Mouse (Mus musculus): ENCODE results near the gene Mus81.

The Mus81 gene

GRCm38 (mm10) chr19:5466916-5467500, 21.2 kb downstream of the Mus81 start:
- no peak for DNase-seq

GRCm38 (mm10) chr19:5465037-5465436, 23.2 kb downstream of the Mus81 start:
- DNase-seq: no peak

DNA sequence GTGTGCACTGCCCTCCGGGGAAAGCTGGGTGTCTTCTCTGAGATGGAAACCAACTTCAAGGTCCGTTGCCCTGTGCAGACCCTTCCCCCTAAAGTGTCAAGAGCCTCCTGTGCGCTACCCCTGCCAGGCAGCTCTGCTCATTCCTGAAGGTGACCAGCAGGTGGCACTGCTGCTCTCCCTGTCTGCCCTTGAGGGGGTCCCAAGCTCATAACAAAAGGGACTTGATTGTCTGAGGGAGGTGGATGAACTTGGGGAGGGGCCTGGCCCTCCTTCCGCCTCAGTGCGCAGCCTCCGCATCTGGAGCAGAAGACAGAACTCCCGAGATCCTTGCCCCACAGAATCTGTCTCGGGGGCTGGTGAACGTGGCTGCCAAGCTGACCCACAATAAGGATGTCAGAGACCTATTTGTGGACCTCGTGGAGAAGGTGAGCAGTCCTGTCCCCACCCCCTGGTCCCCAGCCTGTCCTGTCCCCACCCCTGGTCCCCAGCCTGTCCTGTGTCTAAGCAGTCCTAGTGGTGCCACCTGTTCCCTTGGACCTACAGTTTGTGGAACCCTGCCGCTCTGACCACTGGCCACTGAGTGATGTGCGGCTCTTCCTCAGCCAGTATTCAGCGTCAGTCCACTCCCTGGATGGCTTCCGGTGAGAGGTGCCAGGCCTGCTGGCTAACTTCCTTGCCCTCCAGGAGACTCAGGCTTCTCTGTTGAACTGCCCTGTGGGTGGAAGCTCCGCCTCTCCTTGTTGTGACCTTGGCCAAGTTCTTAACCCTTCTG, 24.2 kb downstream of the Mus81 start:
- peak; percentile 73 for DNase-seq

- no peak for DNase-seq
Measured at GRCm38 (mm10) chr19:5463212-5463611, 25.0 kb downstream of the Mus81 start.

- no peak for DNase-seq
Measured at GRCm38 (mm10) chr19:5461411-5461810, 26.8 kb downstream of the Mus81 start.

DNA sequence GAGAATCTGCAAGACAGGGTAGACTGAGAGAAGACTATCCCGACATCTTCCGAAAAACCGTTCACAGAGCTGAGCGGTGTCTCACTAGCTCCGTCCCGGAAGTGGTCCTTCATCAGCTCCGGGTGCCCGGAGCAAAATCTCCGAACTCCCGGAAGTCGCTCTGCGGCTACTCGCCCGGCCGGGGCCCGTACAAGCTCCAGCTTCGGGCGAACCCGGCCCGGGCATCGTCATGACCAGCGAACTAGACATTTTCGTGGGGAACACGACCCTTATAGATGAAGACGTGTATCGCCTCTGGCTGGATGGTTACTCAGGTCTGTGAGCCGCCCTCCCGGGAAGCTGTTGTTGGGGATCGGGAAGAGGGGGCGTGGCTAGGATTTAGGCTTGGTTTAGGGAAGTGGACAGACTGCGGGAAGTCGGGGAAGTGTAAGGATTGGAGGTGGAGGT, 27.7 kb downstream of the Mus81 start, which contains the start of gene Fibp:
Fibp (plus strand) TSS at position 151 of the 447 bp plus-strand sequence.
- peak; percentile 87 for DNase-seq

GRCm38 (mm10) chr19:5459896-5460295, 28.3 kb downstream of the Mus81 start:
- no peak for DNase-seq

DNA sequence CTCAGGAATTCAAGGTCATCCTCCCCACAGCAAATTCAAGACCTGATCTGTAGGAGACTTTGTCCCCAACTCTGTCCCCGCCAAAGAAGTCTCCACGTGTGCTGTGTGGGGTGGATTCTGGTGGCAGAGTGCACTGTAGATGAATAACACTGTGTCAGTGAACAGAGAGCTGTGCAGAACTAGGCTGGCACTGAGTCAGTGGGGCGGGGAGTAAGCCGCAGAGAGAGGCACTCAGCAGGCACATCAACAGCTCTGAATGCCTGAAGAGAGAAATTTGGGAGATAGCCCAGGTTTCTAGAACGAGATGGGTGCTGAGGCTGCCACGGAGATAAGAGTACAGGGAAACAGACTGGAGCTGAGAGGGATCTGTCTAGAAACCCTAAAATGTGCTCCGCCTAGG, 29.2 kb downstream of the Mus81 start:
- DNase-seq: no peak

- DNase-seq: peak; percentile 50
Measured at GRCm38 (mm10) chr19:5457746-5458442, 30.3 kb downstream of the Mus81 start, which contains the start of gene Ccdc85b. TSS of gene Ccdc85b (minus strand) at chr19:5457894.

GRCm38 (mm10) chr19:5456922-5457745, 31.1 kb downstream of the Mus81 start:
- peak; percentile 96 for DNase-seq

GRCm38 (mm10) chr19:5456241-5456921, 31.8 kb downstream of the Mus81 start:
- DNase-seq: peak; percentile 53

GRCm38 (mm10) chr19:5455568-5455967, 32.6 kb downstream of the Mus81 start:
- DNase-seq: no peak

DNA sequence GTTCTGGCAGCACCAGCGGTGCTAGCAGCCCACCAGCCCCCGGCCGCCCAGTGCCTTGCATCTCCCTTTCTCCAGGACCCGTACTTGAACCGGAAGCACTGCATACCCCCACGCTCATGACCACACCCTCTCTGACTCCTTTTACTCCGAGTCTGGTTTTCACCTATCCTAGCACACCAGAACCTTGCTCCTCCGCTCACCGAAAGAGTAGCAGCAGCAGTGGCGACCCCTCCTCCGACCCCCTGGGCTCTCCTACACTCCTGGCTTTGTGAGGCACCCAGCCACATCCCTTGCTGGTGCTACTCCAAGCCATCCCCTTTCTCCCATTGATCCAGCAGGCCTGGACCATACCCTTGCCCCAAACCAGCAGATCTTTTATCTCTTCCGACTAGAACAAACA, 33.2 kb downstream of the Mus81 start:
- DNase-seq: no peak

DNA sequence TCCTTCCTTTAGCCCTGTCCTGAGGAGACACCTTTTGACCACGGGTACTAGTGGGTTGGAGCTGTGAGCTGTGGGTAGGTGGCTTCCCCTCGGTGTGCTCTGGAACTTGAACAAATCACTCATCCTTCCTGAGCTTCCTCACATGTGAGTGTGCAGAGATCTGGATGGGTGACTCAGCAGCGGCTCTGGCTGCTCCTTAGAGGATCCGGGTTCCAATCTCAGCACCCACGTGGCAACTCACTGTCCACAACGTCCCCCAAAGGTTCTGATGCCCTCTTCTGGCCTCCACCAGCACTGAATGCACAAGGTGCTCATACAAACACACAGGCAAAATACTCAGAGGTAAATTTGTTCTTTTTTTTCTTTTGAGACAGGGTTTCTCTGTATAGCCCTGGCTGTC, 36.4 kb downstream of the Mus81 start:
- DNase-seq: no peak

- DNase-seq: no peak
Measured at GRCm38 (mm10) chr19:5449673-5450072, 38.5 kb downstream of the Mus81 start.

- no peak for DNase-seq
Measured at GRCm38 (mm10) chr19:5448354-5449150, 39.6 kb downstream of the Mus81 start.

DNA sequence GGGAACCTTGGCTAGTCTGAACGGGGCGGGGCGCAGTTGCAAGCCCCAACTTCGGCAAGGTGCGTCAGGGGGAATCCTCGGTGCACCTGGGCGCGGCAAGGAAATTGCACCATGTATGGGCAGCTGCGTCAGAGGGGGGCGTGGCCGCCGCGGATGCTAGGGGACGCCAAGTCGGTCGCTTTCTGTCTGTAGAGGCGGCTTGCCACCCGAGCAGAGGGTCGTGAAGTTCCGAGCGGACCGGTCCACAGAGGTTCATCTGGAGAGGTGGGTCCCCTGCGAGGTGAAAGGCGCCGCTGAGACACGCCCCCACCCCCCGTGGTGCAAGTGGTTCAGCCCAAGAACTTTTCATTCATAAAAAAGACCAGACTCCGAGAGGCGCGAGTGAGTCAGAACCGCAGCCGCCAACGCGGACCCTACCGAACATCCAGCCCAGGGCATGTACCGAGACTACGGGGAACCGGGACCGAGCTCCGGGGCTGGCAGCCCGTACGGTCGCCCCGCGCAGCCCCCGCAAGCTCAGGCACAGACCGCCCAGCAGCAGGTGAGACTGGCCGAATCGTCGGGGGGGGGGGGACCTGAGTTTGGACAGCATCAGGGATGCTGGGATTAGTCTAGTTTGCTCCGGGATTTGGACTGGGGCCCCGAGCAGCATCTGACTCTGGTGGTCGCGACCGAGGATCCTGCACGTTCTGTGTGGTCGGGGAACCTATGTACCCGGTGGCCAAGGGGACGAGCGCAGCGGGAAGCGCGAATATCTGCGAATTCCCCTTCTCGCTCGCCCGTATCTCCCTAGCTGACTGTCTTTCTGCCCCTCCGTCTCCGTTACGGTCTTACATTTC, 40.5 kb downstream of the Mus81 start, which contains the start of gene Fosl1:
Fosl1 (plus strand) TSS at position 33 of the 839 bp plus-strand sequence.
- DNase-seq: peak; percentile 75

DNA sequence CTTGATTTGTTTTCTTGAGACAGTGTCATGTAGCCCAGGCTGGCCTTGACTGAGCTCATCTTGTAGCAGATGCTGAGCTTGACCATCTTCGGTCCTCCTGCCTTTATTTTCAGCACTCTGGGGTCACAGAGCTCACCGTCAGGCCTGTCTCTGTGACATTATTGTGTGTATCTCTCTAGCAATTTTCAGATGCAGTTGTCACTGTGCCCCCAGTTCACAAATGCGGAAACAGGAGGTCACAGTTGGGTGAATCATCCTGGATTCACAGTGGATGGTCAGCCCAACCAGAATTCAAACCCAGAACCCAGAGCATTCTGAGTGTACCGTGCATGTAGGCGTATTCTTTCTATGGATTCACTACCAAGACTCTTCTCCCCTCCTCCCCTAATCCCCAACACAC, 42.5 kb downstream of the Mus81 start:
- DNase-seq: no peak

- no peak for DNase-seq
Measured at GRCm38 (mm10) chr19:5444954-5445353, 43.2 kb downstream of the Mus81 start.

DNA sequence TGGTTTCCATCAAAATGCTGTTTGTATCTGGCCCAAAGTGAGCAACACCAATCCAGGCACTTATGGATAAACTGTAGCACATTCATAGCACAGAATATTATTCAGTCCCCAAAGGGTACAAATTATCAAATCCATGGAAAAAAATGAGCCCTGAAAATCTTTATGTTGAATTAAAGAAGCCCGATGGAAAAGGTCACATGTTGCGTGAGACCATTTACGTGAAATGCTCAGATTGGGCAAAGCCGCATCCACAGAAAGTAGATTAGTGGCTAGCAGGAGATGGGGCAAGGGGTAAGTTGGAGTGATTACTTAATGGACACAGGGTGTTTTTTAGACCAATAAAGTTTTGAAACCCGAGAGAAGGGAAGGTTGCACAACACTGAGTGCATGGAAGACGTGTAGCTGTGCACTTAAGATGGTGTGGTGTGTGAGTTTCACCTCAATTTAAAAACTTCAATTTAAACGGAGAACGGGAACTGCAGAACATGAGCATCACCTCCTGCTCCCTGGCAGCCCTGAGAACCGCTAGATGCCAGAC, 43.8 kb downstream of the Mus81 start:
- DNase-seq: no peak
